Mouse (Mus musculus): ENCODE data around the gene Ankrd52.

Gene Ankrd52

GRCm38 (mm10) chr10:128440407-128440806 lies 63.5 kb downstream of the Ankrd52 start:
- peak; percentile 61 for DNase-seq (ENCODE audit: low read depth, low spot score)

- peak; percentile 92 for DNase-seq (ENCODE audit: low read depth, low spot score)
Measured at GRCm38 (mm10) chr10:128441324-128442119, 64.6 kb downstream of the Ankrd52 start.

GRCm38 (mm10) chr10:128442718-128443117 lies 65.8 kb downstream of the Ankrd52 start:
- no peak for DNase-seq (ENCODE audit: low read depth, low spot score)

- DNase-seq (ENCODE audit: low read depth, low spot score), result no peak
Measured at GRCm38 (mm10) chr10:128444354-128444753, 67.4 kb downstream of the Ankrd52 start.

- DNase-seq (ENCODE audit: low read depth, low spot score), result no peak
Measured at GRCm38 (mm10) chr10:128445407-128445806, 68.5 kb downstream of the Ankrd52 start.

- DNase-seq (ENCODE audit: low read depth, low spot score), result no peak
Measured at GRCm38 (mm10) chr10:128451014-128451413, 74.1 kb downstream of the Ankrd52 start.

GRCm38 (mm10) chr10:128454471-128454870 lies 77.6 kb downstream of the Ankrd52 start:
- no peak for DNase-seq (ENCODE audit: low read depth, low spot score)

GRCm38 (mm10) chr10:128455280-128455679 lies 78.4 kb downstream of the Ankrd52 start:
- peak; percentile 87 for DNase-seq (ENCODE audit: low read depth, low spot score)

- DNase-seq (ENCODE audit: low read depth, low spot score), result no peak
Measured at GRCm38 (mm10) chr10:128457676-128458075, 80.8 kb downstream of the Ankrd52 start.
